In the genomic region with DNA sequence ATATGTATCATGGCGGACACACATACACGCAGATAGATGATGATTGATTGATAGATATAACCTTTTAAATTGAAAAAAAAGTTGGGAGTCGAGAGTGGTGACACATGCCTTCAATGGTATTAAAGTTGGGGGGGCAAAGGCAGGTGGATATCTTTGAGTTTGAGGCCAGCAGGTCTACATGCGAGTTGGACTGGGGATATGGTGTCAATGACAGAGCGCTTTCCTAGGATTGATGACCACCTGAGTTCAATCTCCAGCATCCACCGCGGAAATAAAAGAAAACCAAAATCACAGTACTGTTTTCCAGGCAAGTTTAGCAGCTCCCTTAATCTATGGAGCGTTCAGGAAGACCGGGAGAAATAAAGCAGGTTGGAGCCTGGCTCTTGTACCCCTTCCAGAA, we compare ENCODE assay signal across 9 mouse cellular contexts. TPM values are rescaled to one million over a fixed set of nuclear protein-coding genes. Genes with fewer than 3 reads are reported as not detected.
A peak's percentile ranks its signal among the peaks of the same experiment; 100 is the strongest.
DNase-seq lines count a peak whose midpoint lies in the region; ATAC-seq lines count a peak whose summit lies in the region.
"Had no signal": no experiment of that assay in that cellular context is flagged by ENCODE, and none has a peak within 500 bp of the region (broad histone marks: within the 10 kb centered on the region; RNA-seq: fewer than 3 reads in every experiment).

No protein-coding gene starts in this region.

- H3K4me3 ChIP-seq in liver, embryonic 11.5 days (ENCODE audit: low read depth, low read length): peak overlapping the region; percentile 69
- peak overlapping the region; percentile 65 for H3K4me3 ChIP-seq in embryonic facial prominence, embryonic 14.5 days (ENCODE audit: low read depth, low read length)
- H3K4me3 ChIP-seq in intestine, embryonic 15.5 days (replicated peaks): peak overlapping the region; percentile 67
- peak overlapping the region; percentile 71 for H3K4me3 ChIP-seq in neural tube, embryonic 12.5 days

- H3K4me1 ChIP-seq in liver, embryonic 11.5 days (replicated peaks; ENCODE audit: control insufficient read depth, insufficient read depth, low read length): 0 out of 2 replicates have a peak, but pooled peaks cover 4% of the 10 kb centered on the region
- H3K4me1 ChIP-seq in embryonic facial prominence, embryonic 14.5 days (ENCODE audit: control insufficient read depth, insufficient read depth, low read length): peaks cover 4% of the 10 kb centered on the region; the same call in 1 of the 2 replicates
- peaks cover 4% of the 10 kb centered on the region for H3K4me1 ChIP-seq in intestine, embryonic 15.5 days (replicated peaks)
- H3K4me1 ChIP-seq in neural tube, embryonic 12.5 days: peaks cover 17% of the 10 kb centered on the region

- DNase-seq in liver, embryonic 11.5 days (ENCODE audit: low spot score): no peak
- DNase-seq in liver: no peak
- DNase-seq in embryonic facial prominence, embryonic 14.5 days (ENCODE audit: low spot score): no peak
- DNase-seq in c-Kit-positive CD71-positive TER-119-positive erythroid progenitor cells, embryonic 14.5 days (ENCODE audit: low spot score): no peak
- no peak for DNase-seq in kidney, adult 9 months
- DNase-seq in urinary bladder, postnatal 36 days (ENCODE audit: low spot score in 2 of 2): no peak

- peak overlapping the region; percentile 77 for H3K4me2 ChIP-seq in liver, embryonic 11.5 days
- H3K4me2 ChIP-seq in embryonic facial prominence, embryonic 14.5 days (ENCODE audit: low read depth, low read length): peak overlapping the region; percentile 71
- peak overlapping the region; percentile 70 for H3K4me2 ChIP-seq in intestine, embryonic 15.5 days (replicated peaks)
- peak overlapping the region; percentile 67 for H3K4me2 ChIP-seq in neural tube, embryonic 12.5 days (replicated peaks)

- ATAC-seq in liver, embryonic 11.5 days (replicated peaks; ENCODE audit: low FRiP score): no peak
- ATAC-seq in embryonic facial prominence, embryonic 14.5 days (ENCODE audit: low read depth): peak; percentile 16; the same call in 1 of the 2 replicates
- peak; percentile 55 for ATAC-seq in intestine, embryonic 15.5 days
- ATAC-seq in neural tube, embryonic 12.5 days (ENCODE audit: low FRiP score, low read depth): peak; percentile 42

- H3K9me3 ChIP-seq in liver, embryonic 11.5 days (ENCODE audit: control insufficient read depth, low read length): no peaks in the 10 kb centered on the region; the same call in 1 of the 2 replicates
- no peaks in the 10 kb centered on the region for H3K9me3 ChIP-seq in embryonic facial prominence, embryonic 14.5 days (ENCODE audit: control insufficient read depth, low read length)
- H3K9me3 ChIP-seq in intestine, embryonic 15.5 days: no peaks in the 10 kb centered on the region
- H3K9me3 ChIP-seq in neural tube, embryonic 12.5 days: no peaks in the 10 kb centered on the region

- H3K27me3 ChIP-seq in liver, embryonic 11.5 days (replicated peaks; ENCODE audit: control insufficient read depth, insufficient read depth, low read length): no peaks in the 10 kb centered on the region
- no peaks in the 10 kb centered on the region for H3K27me3 ChIP-seq in embryonic facial prominence, embryonic 14.5 days (replicated peaks; ENCODE audit: control insufficient read depth, insufficient read depth, low read length)
- no peaks in the 10 kb centered on the region for H3K27me3 ChIP-seq in intestine, embryonic 15.5 days (replicated peaks)
- H3K27me3 ChIP-seq in neural tube, embryonic 12.5 days (replicated peaks): no peaks in the 10 kb centered on the region

- H3K36me3 ChIP-seq in liver, embryonic 11.5 days (ENCODE audit: control insufficient read depth, insufficient read depth, low read length): 0 out of 2 replicates have a peak, but pooled peaks cover 2% of the 10 kb centered on the region
- peaks cover 14% of the 10 kb centered on the region for H3K36me3 ChIP-seq in embryonic facial prominence, embryonic 14.5 days (ENCODE audit: control insufficient read depth, insufficient read depth, low read length)
- peaks cover 3% of the 10 kb centered on the region; the same call in 1 of the 2 replicates for H3K36me3 ChIP-seq in intestine, embryonic 15.5 days
- H3K36me3 ChIP-seq in neural tube, embryonic 12.5 days: peaks cover 18% of the 10 kb centered on the region

- WGBS in liver, embryonic 11.5 days: 42% methylated on average over 9 of the region's 9 CpGs
- 42% methylated on average over 9 of the region's 9 CpGs for WGBS in embryonic facial prominence, embryonic 14.5 days
- 38% methylated on average over 9 of the region's 9 CpGs for WGBS in intestine, embryonic 15.5 days
- WGBS in neural tube, embryonic 12.5 days: 43% methylated on average over 9 of the region's 9 CpGs

- no peak overlapping the region for H3K9ac ChIP-seq in liver, embryonic 11.5 days (ENCODE audit: low read depth, low read length)
- H3K9ac ChIP-seq in embryonic facial prominence, embryonic 14.5 days (ENCODE audit: low read depth, low read length): peak overlapping the region; percentile 66
- no peak overlapping the region for H3K9ac ChIP-seq in intestine, embryonic 15.5 days
- no peak overlapping the region for H3K9ac ChIP-seq in neural tube, embryonic 12.5 days

- no peak overlapping the region for H3K27ac ChIP-seq in liver, embryonic 11.5 days (ENCODE audit: low read depth, low read length)
- no peak overlapping the region for H3K27ac ChIP-seq in embryonic facial prominence, embryonic 14.5 days (replicated peaks; ENCODE audit: low read depth, low read length)
- H3K27ac ChIP-seq in intestine, embryonic 15.5 days: no peak overlapping the region
- H3K27ac ChIP-seq in neural tube, embryonic 12.5 days: no peak overlapping the region

RNA-seq across cellular contexts. Expression of a gene that starts 0.4 kb away (rescaled TPM):
- 28.5 and 32.4 TPM in 2 replicates for polyA plus RNA-seq in liver, embryonic 11.5 days (2014; fragmentation: Nextera tagmentation; extraction: Ambion mirVana)
- 73.8 and 93.3 TPM in 2 replicates for polyA plus RNA-seq in embryonic facial prominence, embryonic 14.5 days (2014; fragmentation: Nextera tagmentation; extraction: Ambion mirVana)
- polyA plus RNA-seq in intestine, embryonic 15.5 days (2015; fragmentation: Nextera tagmentation; extraction: Ambion mirVana): 54.4 and 55.0 TPM in 2 replicates
- 98.2 and 106 TPM in 2 replicates for polyA plus RNA-seq in neural tube, embryonic 12.5 days (2016; fragmentation: Nextera tagmentation; extraction: Ambion mirVana)

RNA-seq across cellular contexts. Expression of a gene that starts 24.6 kb away (rescaled TPM):
- polyA plus RNA-seq in liver, embryonic 11.5 days (2014; fragmentation: Nextera tagmentation; extraction: Ambion mirVana): 9.1 and 9.8 TPM in 2 replicates
- 92.5 and 125 TPM in 2 replicates for polyA plus RNA-seq in embryonic facial prominence, embryonic 14.5 days (2014; fragmentation: Nextera tagmentation; extraction: Ambion mirVana)
- 9.6 and 10.8 TPM in 2 replicates for polyA plus RNA-seq in intestine, embryonic 15.5 days (2015; fragmentation: Nextera tagmentation; extraction: Ambion mirVana)
- polyA plus RNA-seq in neural tube, embryonic 12.5 days (2016; fragmentation: Nextera tagmentation; extraction: Ambion mirVana): 67.9 and 74.6 TPM in 2 replicates
- polyA plus RNA-seq: activated CD4-positive, CD25-positive, alpha-beta regulatory T cell, adult 4 months had no signal

RNA-seq across cellular contexts. Expression of a gene that starts 45.5 kb away (rescaled TPM):
- polyA plus RNA-seq in liver, embryonic 11.5 days (2014; fragmentation: Nextera tagmentation; extraction: Ambion mirVana): 241 and 251 TPM in 2 replicates
- 266 and 270 TPM in 2 replicates for polyA plus RNA-seq in embryonic facial prominence, embryonic 14.5 days (2014; fragmentation: Nextera tagmentation; extraction: Ambion mirVana)
- 258 and 259 TPM in 2 replicates for polyA plus RNA-seq in intestine, embryonic 15.5 days (2015; fragmentation: Nextera tagmentation; extraction: Ambion mirVana)
- 304 and 321 TPM in 2 replicates for polyA plus RNA-seq in neural tube, embryonic 12.5 days (2016; fragmentation: Nextera tagmentation; extraction: Ambion mirVana)

RNA-seq across cellular contexts. Expression of a gene that starts 58.8 kb away (rescaled TPM):
- polyA plus RNA-seq in liver, embryonic 11.5 days (2014; fragmentation: Nextera tagmentation; extraction: Ambion mirVana): 2.5 and 2.8 TPM in 2 replicates
- polyA plus RNA-seq in embryonic facial prominence, embryonic 14.5 days (2014; fragmentation: Nextera tagmentation; extraction: Ambion mirVana): 0.77 and 0.97 TPM in 2 replicates
- polyA plus RNA-seq in intestine, embryonic 15.5 days (2015; fragmentation: Nextera tagmentation; extraction: Ambion mirVana): 18.4 and 24.9 TPM in 2 replicates
- polyA plus RNA-seq in neural tube, embryonic 12.5 days (2016; fragmentation: Nextera tagmentation; extraction: Ambion mirVana): 0.27 and 0.30 TPM in 2 replicates
- polyA plus RNA-seq: activated CD4-positive, CD25-positive, alpha-beta regulatory T cell, adult 4 months had no signal
